Mouse (Mus musculus) ES-E14 (cell line): Measurements from ENCODE around the gene H6pd. TPM values are rescaled to one million over a fixed set of nuclear protein-coding genes. Genes with fewer than 3 reads are reported as not detected.
A peak's percentile ranks its signal among the peaks of the same experiment; 100 is the strongest.

ENCODE experiments used
- DNase-seq: peaks from one replicate; pipeline ENCODE4 v3.0.0-alpha.2; 2013; ENCODE audit warnings: low read depth, low spot score
- H3K27ac ChIP-seq: 2 replicates; pipeline ENCODE4 v1.5.1; 2012; ENCODE audit warnings: low read depth, mild to moderate bottlenecking, low read length, moderate library complexity, mixed read lengths; ENCODE audit not compliant: poor library complexity, insufficient read depth, severe bottlenecking
- H3K36me3 ChIP-seq: 2 replicates; pipeline ENCODE4 v1.6.1; 2012; ENCODE audit warnings: mild to moderate bottlenecking, low read length, moderate library complexity, mixed read lengths; ENCODE audit not compliant: control insufficient read depth, poor library complexity, insufficient read depth, severe bottlenecking
- H3K4me1 ChIP-seq, 2 experiments: fragments of 150-350 bp in 1 of 2; sonication (generic) in 1 of 2; 2 replicates each; pipeline ENCODE4 v1.6.1; 2012; ENCODE audit warnings: low read length in 2 of 2, mild to moderate bottlenecking in 1 of 2, mixed read lengths in 1 of 2; ENCODE audit not compliant: control insufficient read depth in 2 of 2, insufficient read depth in 2 of 2, poor library complexity in 1 of 2
- H3K4me3 ChIP-seq, 2 experiments: fragments of 150-350 bp in 1 of 2; sonication (generic) in 1 of 2; 2 replicates each; pipeline ENCODE4 v1.5.1; 2012; ENCODE audit warnings: low read length in 2 of 2, low read depth in 1 of 2, mild to moderate bottlenecking in 1 of 2, mixed read lengths in 1 of 2; ENCODE audit not compliant: insufficient read depth in 1 of 2, poor library complexity in 1 of 2, severe bottlenecking in 1 of 2
- H3K9ac ChIP-seq: 2 replicates; pipeline ENCODE4 v1.6.1; 2012; ENCODE audit warnings: low read depth, mild to moderate bottlenecking, low read length, mixed read lengths; ENCODE audit not compliant: poor library complexity, insufficient read depth, severe bottlenecking
- H3K9me3 ChIP-seq: fragments of 150-350 bp; sonication (generic); 2 replicates; pipeline ENCODE4 v1.6.1; 2012; ENCODE audit warnings: low read depth, mild to moderate bottlenecking, low read length; ENCODE audit not compliant: control insufficient read depth, insufficient read depth
- CHD2 ChIP-seq: IDR thresholded peaks from 2 replicates; pipeline ENCODE4 v1.6.1; 2014; ENCODE audit warnings: mild to moderate bottlenecking, low read depth, low read length, inconsistent platforms
- HCFC1 ChIP-seq: IDR thresholded peaks from 2 replicates; pipeline ENCODE4 v1.6.1; 2012; ENCODE audit warnings: low read length, inconsistent platforms, borderline replicate concordance; ENCODE audit not compliant: insufficient read depth
- MAFK ChIP-seq: IDR thresholded peaks from 2 replicates; pipeline ENCODE4 v1.6.1; 2014; ENCODE audit warnings: mild to moderate bottlenecking, low read depth, low read length, inconsistent platforms; ENCODE audit not compliant: insufficient read depth
- ZC3H11A ChIP-seq: IDR thresholded peaks from 2 replicates; pipeline ENCODE4 v1.6.1; 2012; ENCODE audit warnings: low read depth, mild to moderate bottlenecking, inconsistent platforms, low read length, borderline replicate concordance
- ZNF384 ChIP-seq: IDR thresholded peaks from 2 replicates; pipeline ENCODE4 v1.6.1; 2012; ENCODE audit warnings: low read depth, low read length, inconsistent platforms
- in situ Hi-C, 2 experiments: fragments of 600-800 bp; cut with MboI; formaldehyde crosslinking; loops; one replicate each; pipeline ENCODE4 v1.15.1; 2025; ENCODE audit warnings: low sequenced_read_pairs in 2 of 2, inconsistent platforms in 1 of 2; ENCODE audit not compliant: unreplicated experiment in 2 of 2
- total RNA-seq: library from RNA; depleted of rRNA; stranded (reverse); fragments of 300-350 nt; gene quantifications from 2 replicates; pipeline ENCODE4 v1.2.3, GENCODE M21; 2012

The H6pd gene
- total RNA-seq, 1 experiment = 17.6 TPM

GRCm38 (mm10) chr4:149999931-150000555 lies 8.8 kb downstream of the H6pd start:
- no peaks in the 10 kb centered on the region for H3K36me3 ChIP-seq
- no peak for TF ChIP-seq ZC3H11A
- TF ChIP-seq MAFK = no peak
- TF ChIP-seq ZNF384 = no peak
- no peak for TF ChIP-seq CHD2
- TF ChIP-seq HCFC1 = no peak
- peaks cover 21 to 47% of the 10 kb centered on the region in 2 experiments for H3K4me1 ChIP-seq
- H3K27ac ChIP-seq = no peak overlapping the region; the same call in 1 of the 2 replicates
- DNase-seq = no peak
- H3K9me3 ChIP-seq = no peaks in the 10 kb centered on the region
- H3K9ac ChIP-seq = peak overlapping the region; percentile 22; the same call in 1 of the 2 replicates
- H3K4me3 ChIP-seq = no peak overlapping the region
- in situ Hi-C loops = no loop called here

GRCm38 (mm10) chr4:149999510-149999900 lies 9.3 kb downstream of the H6pd start:
- Histone ChIP-seq H3K4me3 (no peak overlapping the region), H3K27ac (no peak overlapping the region), H3K9ac (peak overlapping the region; percentile 2; the same call in 1 of the 2 replicates), H3K9me3 (no peaks in the 10 kb centered on the region), H3K36me3 (no peaks in the 10 kb centered on the region), H3K4me1 (peaks cover 21 to 45% of the 10 kb centered on the region in 2 experiments)
- in situ Hi-C loops = no loop called here
- no peak for TF ChIP-seq MAFK
- no peak for TF ChIP-seq HCFC1
- no peak for TF ChIP-seq ZNF384
- TF ChIP-seq ZC3H11A = no peak
- TF ChIP-seq CHD2 = no peak
- DNase-seq = no peak

- in situ Hi-C loops = no loop called here
- peaks cover 21 to 44% of the 10 kb centered on the region in 2 experiments for H3K4me1 ChIP-seq
These were observed 9.9 kb downstream of the H6pd start for GRCm38 (mm10) chr4:149998786-149999509.

GRCm38 (mm10) chr4:149997999-149998398 lies 10.8 kb downstream of the H6pd start:
- Histone ChIP-seq H3K36me3 (no peaks in the 10 kb centered on the region), H3K4me3 (no peak overlapping the region), H3K9ac (no peak overlapping the region), H3K9me3 (no peaks in the 10 kb centered on the region), H3K27ac (no peak overlapping the region), H3K4me1 (peaks cover 21 to 36% of the 10 kb centered on the region in 2 experiments)
- DNase-seq = no peak
- in situ Hi-C loops = no loop called here
- TF ChIP-seq ZC3H11A (no peak), HCFC1 (no peak), ZNF384 (no peak), MAFK (no peak), CHD2 (no peak)

More at GRCm38 (mm10) chr4:149998786-149999509, 9.9 kb downstream of the H6pd start:
- no peak for TF ChIP-seq ZC3H11A
- TF ChIP-seq HCFC1 = no peak
- TF ChIP-seq MAFK = no peak
- no peak for TF ChIP-seq CHD2
- no peak for TF ChIP-seq ZNF384
- H3K36me3 ChIP-seq = no peaks in the 10 kb centered on the region
- H3K27ac ChIP-seq = 0 out of 2 replicates have a peak overlapping the region, but pooled peaks have one; percentile 5
- no peaks in the 10 kb centered on the region for H3K9me3 ChIP-seq
- DNase-seq = no peak
- no peak overlapping the region for H3K4me3 ChIP-seq
- H3K9ac ChIP-seq = no peak overlapping the region; the same call in 1 of the 2 replicates
